Mouse (Mus musculus): ENCODE results near the gene Iqsec1. TPM values are rescaled to one million over a fixed set of nuclear protein-coding genes. Genes with fewer than 3 reads are reported as not detected.

Iqsec1 gene
- polyA plus RNA-seq, 1 experiment from 2014 or later, result 2.6 TPM

GRCm38 (mm10) chr6:90810576-90810975 lies 177.9 kb downstream of the Iqsec1 start:
- H3K9me3 ChIP-seq (replicated peaks), result no peaks in the 10 kb centered on the region
- peaks cover 38% of the 10 kb centered on the region for H3K27me3 ChIP-seq
- no peak overlapping the region for H3K27ac ChIP-seq
- no peak overlapping the region for H3K4me3 ChIP-seq (replicated peaks)
- H3K9ac ChIP-seq, result no peak overlapping the region
- no peak overlapping the region for H3K4me2 ChIP-seq
- no peaks in the 10 kb centered on the region for H3K4me1 ChIP-seq (replicated peaks)
- DNase-seq (no peak), ATAC-seq (ENCODE audit: low read depth) (no peak)
- no peaks in the 10 kb centered on the region for H3K36me3 ChIP-seq
- WGBS (ENCODE audit: insufficient replicate concordance), result 50% methylated on average over 1 of the region's 1 CpGs

GRCm38 (mm10) chr6:90809960-90810362 lies 178.5 kb downstream of the Iqsec1 start:
- H3K9ac ChIP-seq, result no peak overlapping the region
- WGBS (ENCODE audit: insufficient replicate concordance), result 3% methylated on average over 22 of the region's 22 CpGs
- H3K9me3 ChIP-seq (replicated peaks), result no peaks in the 10 kb centered on the region
- ATAC-seq (ENCODE audit: low read depth) (peak; percentile 43; the same call in 1 of the 2 replicates), DNase-seq (peak; percentile 9)
- peaks cover 38% of the 10 kb centered on the region for H3K27me3 ChIP-seq
- no peak overlapping the region for H3K4me3 ChIP-seq (replicated peaks)
- no peak overlapping the region for H3K4me2 ChIP-seq
- no peaks in the 10 kb centered on the region for H3K4me1 ChIP-seq (replicated peaks)
- no peak overlapping the region for H3K27ac ChIP-seq
- no peaks in the 10 kb centered on the region for H3K36me3 ChIP-seq

DNA sequence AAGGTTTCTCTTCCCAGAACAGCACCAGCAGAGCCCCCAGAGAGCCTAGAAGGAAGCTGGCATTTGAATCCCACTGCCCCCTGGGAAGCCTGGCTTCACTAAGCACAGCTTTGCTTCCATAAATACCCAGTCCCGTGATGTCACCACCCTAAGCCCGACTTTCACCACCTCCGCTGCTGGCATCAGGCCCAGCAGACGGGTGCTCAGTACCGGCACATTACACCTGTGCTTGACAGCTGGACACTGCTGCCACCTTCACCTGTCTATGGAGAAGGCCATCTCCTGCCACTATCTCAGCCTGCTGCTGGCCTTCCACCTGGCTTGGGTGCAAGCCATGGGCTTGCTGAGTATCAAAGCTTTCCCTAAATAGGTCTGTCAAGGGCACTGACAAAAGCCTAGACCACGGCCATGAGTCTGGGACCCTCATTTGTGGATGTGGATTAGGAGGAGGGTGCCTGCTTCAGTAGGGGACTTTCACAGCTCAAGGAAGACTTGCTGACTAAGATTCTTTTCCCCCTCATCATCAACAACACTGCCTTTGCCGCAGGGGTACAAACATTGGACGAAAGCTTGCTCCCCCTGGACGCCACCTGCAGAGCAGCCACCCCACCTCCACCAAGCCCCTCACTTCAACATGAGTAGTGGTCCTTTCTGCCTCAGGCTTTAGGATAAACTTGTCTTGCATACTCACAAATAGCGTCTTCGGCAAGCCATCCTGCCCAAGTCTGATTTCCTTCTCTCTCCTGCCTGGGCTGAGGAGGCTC lies 179.2 kb downstream of the Iqsec1 start:
- no peak for DNase-seq
- Histone ChIP-seq H3K4me2 (no peak overlapping the region), H3K9me3 (replicated peaks) (no peaks in the 10 kb centered on the region), H3K4me3 (replicated peaks) (no peak overlapping the region), H3K9ac (no peak overlapping the region), H3K36me3 (no peaks in the 10 kb centered on the region), H3K27me3 (peaks cover 38% of the 10 kb centered on the region), H3K27ac (no peak overlapping the region), H3K4me1 (replicated peaks) (no peaks in the 10 kb centered on the region)
- ATAC-seq (ENCODE audit: low read depth), result no peak
- WGBS (ENCODE audit: insufficient replicate concordance), result 60% methylated on average over 11 of the region's 11 CpGs

GRCm38 (mm10) chr6:90808544-90808943 lies 179.9 kb downstream of the Iqsec1 start:
- H3K27me3 ChIP-seq, result peaks cover 38% of the 10 kb centered on the region
- no peak overlapping the region for H3K4me2 ChIP-seq
- no peaks in the 10 kb centered on the region for H3K4me1 ChIP-seq (replicated peaks)
- H3K4me3 ChIP-seq (replicated peaks), result no peak overlapping the region
- no peaks in the 10 kb centered on the region for H3K36me3 ChIP-seq
- DNase-seq (no peak), ATAC-seq (ENCODE audit: low read depth) (no peak)
- no peaks in the 10 kb centered on the region for H3K9me3 ChIP-seq (replicated peaks)
- no peak overlapping the region for H3K9ac ChIP-seq
- H3K27ac ChIP-seq, result no peak overlapping the region
- WGBS (ENCODE audit: insufficient replicate concordance), result 32% methylated on average over 5 of the region's 5 CpGs

GRCm38 (mm10) chr6:90808134-90808533 lies 180.4 kb downstream of the Iqsec1 start:
- Histone ChIP-seq H3K36me3 (no peaks in the 10 kb centered on the region), H3K27ac (no peak overlapping the region), H3K9ac (no peak overlapping the region), H3K27me3 (peaks cover 38% of the 10 kb centered on the region), H3K4me1 (replicated peaks) (no peaks in the 10 kb centered on the region), H3K9me3 (replicated peaks) (no peaks in the 10 kb centered on the region), H3K4me3 (replicated peaks) (no peak overlapping the region), H3K4me2 (no peak overlapping the region)
- DNase-seq (no peak), ATAC-seq (ENCODE audit: low read depth) (no peak)
- 50% methylated on average over 3 of the region's 3 CpGs for WGBS (ENCODE audit: insufficient replicate concordance)

DNA sequence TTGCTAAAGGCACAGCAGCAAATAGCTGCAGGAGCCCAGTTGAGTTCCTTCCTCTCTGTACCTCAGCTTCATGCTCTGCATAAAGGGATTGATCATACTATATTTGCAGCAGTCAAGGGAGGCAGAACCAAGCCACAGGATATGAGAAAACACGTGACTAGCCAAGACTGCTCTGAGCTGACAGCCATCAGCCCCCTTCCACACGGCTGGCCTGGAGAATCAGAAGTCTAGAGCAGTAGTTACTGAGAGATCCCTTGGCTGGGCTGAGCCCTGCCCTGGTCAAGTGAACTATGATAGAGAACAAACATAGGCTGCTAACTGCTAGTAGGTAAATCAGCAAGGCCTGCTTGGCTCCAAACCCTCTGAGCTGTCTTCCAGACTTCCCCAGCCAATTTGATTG lies 180.9 kb downstream of the Iqsec1 start:
- no peak for ATAC-seq (ENCODE audit: low read depth)
- no peaks in the 10 kb centered on the region for H3K36me3 ChIP-seq
- no peak overlapping the region for H3K4me2 ChIP-seq
- 26% methylated on average over 2 of the region's 2 CpGs for WGBS (ENCODE audit: insufficient replicate concordance)
- H3K27me3 ChIP-seq, result peaks cover 37% of the 10 kb centered on the region
- H3K9ac ChIP-seq, result no peak overlapping the region
- H3K4me3 ChIP-seq (replicated peaks), result no peak overlapping the region
- no peak for DNase-seq
- H3K9me3 ChIP-seq (replicated peaks), result no peaks in the 10 kb centered on the region
- H3K27ac ChIP-seq, result no peak overlapping the region
- no peaks in the 10 kb centered on the region for H3K4me1 ChIP-seq (replicated peaks)

DNA sequence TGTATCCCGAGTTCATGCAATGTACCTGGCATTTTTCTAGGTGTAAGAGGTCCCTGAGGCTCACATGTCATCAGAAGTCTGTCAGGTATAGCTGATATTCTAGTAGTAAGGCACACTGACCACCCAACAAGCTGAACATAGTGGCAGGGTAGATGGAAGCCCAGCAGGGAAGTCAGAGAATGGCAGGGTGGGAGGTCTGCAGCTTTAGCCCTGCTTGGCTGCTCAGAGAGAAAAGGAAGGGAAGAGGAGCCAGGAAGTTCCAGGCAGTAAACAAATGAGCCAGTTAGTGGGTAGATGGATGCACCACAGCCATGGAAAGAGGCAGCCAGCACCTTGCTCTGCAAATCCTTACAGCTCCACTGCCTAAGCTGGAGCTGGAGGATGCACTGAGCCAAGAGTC lies 181.7 kb downstream of the Iqsec1 start:
- Histone ChIP-seq H3K27me3 (peaks cover 28% of the 10 kb centered on the region), H3K27ac (no peak overlapping the region), H3K9me3 (replicated peaks) (no peaks in the 10 kb centered on the region), H3K36me3 (no peaks in the 10 kb centered on the region), H3K4me2 (no peak overlapping the region), H3K4me3 (replicated peaks) (no peak overlapping the region), H3K4me1 (replicated peaks) (no peaks in the 10 kb centered on the region), H3K9ac (no peak overlapping the region)
- no peak for ATAC-seq (ENCODE audit: low read depth)
- no peak for DNase-seq
- WGBS (ENCODE audit: insufficient replicate concordance), result 57% methylated on average over 1 of the region's 1 CpGs

GRCm38 (mm10) chr6:90805101-90805500 lies 183.4 kb downstream of the Iqsec1 start:
- Histone ChIP-seq H3K36me3 (no peaks in the 10 kb centered on the region), H3K4me2 (no peak overlapping the region), H3K27ac (no peak overlapping the region), H3K27me3 (peaks cover 15% of the 10 kb centered on the region), H3K4me1 (replicated peaks) (no peaks in the 10 kb centered on the region), H3K4me3 (replicated peaks) (no peak overlapping the region), H3K9ac (no peak overlapping the region), H3K9me3 (replicated peaks) (no peaks in the 10 kb centered on the region)
- DNase-seq (no peak), ATAC-seq (ENCODE audit: low read depth) (no peak)
- WGBS (ENCODE audit: insufficient replicate concordance), result 43% methylated on average over 2 of the region's 2 CpGs

- no peaks in the 10 kb centered on the region for H3K36me3 ChIP-seq
- DNase-seq (no peak), ATAC-seq (ENCODE audit: low read depth) (no peak)
- H3K4me2 ChIP-seq, result no peak overlapping the region
- H3K9ac ChIP-seq, result no peak overlapping the region
- no peak overlapping the region for H3K4me3 ChIP-seq (replicated peaks)
- peaks cover 10% of the 10 kb centered on the region for H3K27me3 ChIP-seq
- H3K9me3 ChIP-seq (replicated peaks), result no peaks in the 10 kb centered on the region
- H3K27ac ChIP-seq, result no peak overlapping the region
- H3K4me1 ChIP-seq (replicated peaks), result no peaks in the 10 kb centered on the region
Measured at GRCm38 (mm10) chr6:90804646-90805045, 183.8 kb downstream of the Iqsec1 start.

GRCm38 (mm10) chr6:90802604-90803003 lies 185.9 kb downstream of the Iqsec1 start:
- H3K4me1 ChIP-seq (replicated peaks), result no peaks in the 10 kb centered on the region
- no peak overlapping the region for H3K4me3 ChIP-seq (replicated peaks)
- no peak overlapping the region for H3K4me2 ChIP-seq
- no peaks in the 10 kb centered on the region for H3K9me3 ChIP-seq (replicated peaks)
- no peak overlapping the region for H3K9ac ChIP-seq
- ATAC-seq (ENCODE audit: low read depth), result no peak
- no peaks in the 10 kb centered on the region for H3K36me3 ChIP-seq
- no peak for DNase-seq
- H3K27me3 ChIP-seq, result 0 out of 2 replicates have a peak, but pooled peaks cover 3% of the 10 kb centered on the region
- no peak overlapping the region for H3K27ac ChIP-seq
- WGBS (ENCODE audit: insufficient replicate concordance), result 75% methylated on average over 8 of the region's 8 CpGs

- H3K4me1 ChIP-seq (replicated peaks), result no peaks in the 10 kb centered on the region
- ATAC-seq (ENCODE audit: low read depth), result no peak
- WGBS (ENCODE audit: insufficient replicate concordance), result 65% methylated on average over 3 of the region's 3 CpGs
Measured at GRCm38 (mm10) chr6:90802058-90802457, 186.4 kb downstream of the Iqsec1 start.

DNA sequence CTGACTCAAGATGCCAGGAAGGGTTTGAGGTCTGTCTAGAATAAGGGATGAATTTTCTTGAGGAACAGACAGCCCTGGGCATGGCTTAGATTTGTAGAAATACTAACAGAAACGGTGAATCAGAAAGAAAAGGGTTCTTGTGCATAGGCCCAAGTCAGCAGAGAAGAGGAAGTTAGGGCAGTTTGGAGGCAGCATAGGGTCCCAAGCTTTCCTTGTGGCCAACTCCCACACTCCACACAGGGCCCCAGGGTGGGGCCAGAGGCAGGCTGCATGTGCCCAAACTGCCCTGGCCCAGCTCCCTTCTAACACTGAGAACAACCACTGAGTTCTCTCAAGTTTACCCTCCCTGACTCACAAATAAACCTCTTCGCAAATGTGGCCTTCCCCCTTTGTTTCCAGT lies 187.7 kb downstream of the Iqsec1 start:
- H3K27me3 ChIP-seq, result no peaks in the 10 kb centered on the region
- no peaks in the 10 kb centered on the region for H3K9me3 ChIP-seq (replicated peaks)
- no peak overlapping the region for H3K9ac ChIP-seq
- no peaks in the 10 kb centered on the region for H3K36me3 ChIP-seq
- H3K4me3 ChIP-seq (replicated peaks), result no peak overlapping the region
- H3K27ac ChIP-seq, result no peak overlapping the region
- ATAC-seq (ENCODE audit: low read depth), result no peak
- no peak for DNase-seq
- H3K4me2 ChIP-seq, result no peak overlapping the region
- no peaks in the 10 kb centered on the region for H3K4me1 ChIP-seq (replicated peaks)
- 46% methylated on average over 2 of the region's 2 CpGs for WGBS (ENCODE audit: insufficient replicate concordance)

More at GRCm38 (mm10) chr6:90802058-90802457, 186.4 kb downstream of the Iqsec1 start:
- Histone ChIP-seq H3K9ac (no peak overlapping the region), H3K27ac (no peak overlapping the region), H3K27me3 (no peaks in the 10 kb centered on the region), H3K9me3 (replicated peaks) (no peaks in the 10 kb centered on the region), H3K36me3 (no peaks in the 10 kb centered on the region), H3K4me3 (replicated peaks) (no peak overlapping the region), H3K4me2 (no peak overlapping the region)
- DNase-seq, result no peak

Measured in liver, embryonic 13.5 days (tissue).